Mouse (Mus musculus) v-Abl transformed pro-B cells (cell line): ENCODE measurements around the gene Obsl1.

Experiments
- in situ Hi-C, 2 experiments: fragments of 400-800 bp; cut with MboI; formaldehyde crosslinking; loops; one replicate each; pipeline ENCODE4 v1.15.1; 2025; ENCODE audit not compliant: unreplicated experiment in 2 of 2

Obsl1 gene

GRCm38 (mm10) chr1:75505956-75506831, at the start of gene Obsl1:
Gene Obsl1, minus strand, starts transcription at chr1:75506452.
- in situ Hi-C loops, result no loop called here

- in situ Hi-C loops, result no loop called here
These were observed 49.4 kb upstream of the Obsl1 start for GRCm38 (mm10) chr1:75555680-75556079.

GRCm38 (mm10) chr1:75550586-75550985, 44.3 kb upstream of the Obsl1 start:
- in situ Hi-C loops, result no loop called here

GRCm38 (mm10) chr1:75549289-75550279, 43.3 kb upstream of the Obsl1 start:
- in situ Hi-C loops, result no loop called here

GRCm38 (mm10) chr1:75548871-75549270, 42.6 kb upstream of the Obsl1 start:
- in situ Hi-C loops, result no loop called here

- in situ Hi-C loops, result no loop called here
These were observed 41.8 kb upstream of the Obsl1 start for GRCm38 (mm10) chr1:75548083-75548482.

- in situ Hi-C loops, result no loop called here
These were observed 41.1 kb upstream of the Obsl1 start for GRCm38 (mm10) chr1:75547351-75547750.

GRCm38 (mm10) chr1:75545965-75546956, 40.0 kb upstream of the Obsl1 start, which contains the start of gene Slc4a3:
Gene Slc4a3, plus strand, starts transcription at chr1:75546266.
- in situ Hi-C loops, result no loop called here

- in situ Hi-C loops, result no loop called here
These were observed 38.1 kb upstream of the Obsl1 start for GRCm38 (mm10) chr1:75544351-75544750.

- in situ Hi-C loops, result no loop called here
These were observed 35.2 kb upstream of the Obsl1 start for GRCm38 (mm10) chr1:75541496-75541895.

GRCm38 (mm10) chr1:75538597-75539190, 32.4 kb upstream of the Obsl1 start:
- in situ Hi-C loops, result no loop called here

- in situ Hi-C loops, result no loop called here
These were observed 31.3 kb upstream of the Obsl1 start for GRCm38 (mm10) chr1:75537587-75537986.

GRCm38 (mm10) chr1:75533325-75534252, 27.3 kb upstream of the Obsl1 start:
- in situ Hi-C loops, result no loop called here

- in situ Hi-C loops, result no loop called here
These were observed 26.3 kb upstream of the Obsl1 start for GRCm38 (mm10) chr1:75532280-75533172.

- in situ Hi-C loops, result no loop called here
These were observed 24.3 kb upstream of the Obsl1 start for GRCm38 (mm10) chr1:75530546-75530945.

- in situ Hi-C loops, result loop anchor here (5.0 to 10.0 kb wide), 3 partner anchors 38 to 930 kb away; partner anchors contain the start of genes Chpf (in 1 of the 2) and Tmem198 (in 1 of the 2)
These were observed 18.4 kb upstream of the Obsl1 start for GRCm38 (mm10) chr1:75524679-75525078.

GRCm38 (mm10) chr1:75521321-75522031, 15.2 kb upstream of the Obsl1 start, which contains the start of gene Stk11ip:
Gene Stk11ip, plus strand, starts transcription at chr1:75521529.
- in situ Hi-C loops, result loop anchor here (5.0 to 10.0 kb wide), 3 partner anchors 41 to 927 kb away; partner anchors contain the start of genes Chpf (in 1 of the 2) and Tmem198 (in 1 of the 2)
